Mouse (Mus musculus) heart, embryonic 16.5 days (tissue): Measurements from ENCODE around the gene Prl2a1. TPM values are rescaled to one million over a fixed set of nuclear protein-coding genes. Genes with fewer than 3 reads are reported as not detected.
"Not testable (repeated sequence)": the region's sequence is repeated elsewhere in the genome, so short reads cannot be mapped to it uniquely, and the experiment has no call there.

ENCODE experiments used
- ATAC-seq: fragments of 200-750 bp; cut with Nextera tagmentation; replicated peaks from 2 replicates; pipeline ENCODE4 v1.8.0; 2017; ENCODE audit warnings: moderate number of reproducible peaks; ENCODE audit not compliant: insufficient read depth, low FRiP score; ENCODE audit errors: extremely low read depth
- H3K27ac ChIP-seq: fragments of 300-500 bp; sonication (generic); 2 replicates; pipeline ENCODE4 v1.5.1; 2014; ENCODE audit warnings: mild to moderate bottlenecking, low read length, control low read depth, moderate library complexity
- H3K27me3 ChIP-seq: fragments of 300-500 bp; sonication (generic); 2 replicates; pipeline ENCODE4 v1.6.1; 2014; ENCODE audit warnings: low read length, mixed read lengths; ENCODE audit not compliant: control insufficient read depth, insufficient read depth
- H3K36me3 ChIP-seq: fragments of 300-500 bp; sonication (generic); 2 replicates; pipeline ENCODE4 v1.6.1; 2014; ENCODE audit not compliant: control insufficient read depth, insufficient read depth
- H3K4me1 ChIP-seq: fragments of 300-500 bp; sonication (generic); 2 replicates; pipeline ENCODE4 v1.6.1; 2014; ENCODE audit warnings: low read length, mixed read lengths; ENCODE audit not compliant: control insufficient read depth, insufficient read depth
- H3K4me2 ChIP-seq: fragments of 300-500 bp; sonication (generic); 2 replicates; pipeline ENCODE4 v1.6.1; 2014; ENCODE audit warnings: low read depth, mild to moderate bottlenecking, control low read depth, low read length
- H3K4me3 ChIP-seq: fragments of 300-500 bp; sonication (generic); 2 replicates; pipeline ENCODE4 v1.5.1; 2014; ENCODE audit warnings: mild to moderate bottlenecking, control low read depth, low read length
- H3K9ac ChIP-seq: fragments of 300-500 bp; sonication (generic); 2 replicates; pipeline ENCODE4 v1.6.1; 2014; ENCODE audit warnings: low read length, control low read depth
- H3K9me3 ChIP-seq: fragments of 300-500 bp; sonication (generic); replicated peaks from 2 replicates; pipeline ENCODE4 v1.6.1; 2016; ENCODE audit warnings: low read length; ENCODE audit not compliant: control insufficient read depth
- WGBS: fragments of 180-500 bp; shearing (Covaris S2); extraction: QIAGEN DNeasy Blood & Tissue Kit; methylation state at CpG from one replicate; pipeline ENCODE4 v1.1.7; 2014; 5-methylcytosine and 5-hydroxymethylcytosine counted together
- polyA plus RNA-seq: library from polyadenylated mRNA; unstranded; fragments of >200 nt; fragmentation: Nextera tagmentation; extraction: Ambion mirVana; gene quantifications from 2 replicates; pipeline ENCODE4 v1.2.1, GENCODE M21; 2015

Prl2a1 gene
- polyA plus RNA-seq = not detected in 2 replicates

GRCm38 (mm10) chr13:27801354-27801753 is at the start of gene Prl2a1:
Prl2a1 (plus strand) TSS chr13:27801654.
- no peak within 1 kb of the TSS for H3K4me3 ChIP-seq
- no peaks in the 10 kb centered on the region for H3K4me1 ChIP-seq
- H3K27ac ChIP-seq = no peak within 1 kb of the TSS
- no peaks in the 10 kb centered on the region for H3K9me3 ChIP-seq
- ATAC-seq = no peak
- H3K27me3 ChIP-seq = no peaks in the 10 kb centered on the region
- no peak within 1 kb of the TSS for H3K4me2 ChIP-seq
- 71% methylated on average over 1 of the region's 1 CpGs for WGBS
- no peak within 1 kb of the TSS for H3K9ac ChIP-seq
- no peaks in the 10 kb centered on the region for H3K36me3 ChIP-seq

- ATAC-seq, H3K4me3 ChIP-seq: not testable (repeated sequence)
- 82% methylated on average over 2 of the region's 3 CpGs for WGBS
Measured at GRCm38 (mm10) chr13:27780704-27781103, 20.8 kb upstream of the Prl2a1 start, which contains the start of gene Prl7c1. Prl7c1 (minus strand) TSS chr13:27780804.

GRCm38 (mm10) chr13:27799303-27799702 is 2.2 kb upstream of the Prl2a1 start:
- no peaks in the 10 kb centered on the region for H3K36me3 ChIP-seq
- H3K4me2 ChIP-seq = no peak overlapping the region
- H3K4me1 ChIP-seq = no peaks in the 10 kb centered on the region
- no peaks in the 10 kb centered on the region for H3K9me3 ChIP-seq
- no peak overlapping the region for H3K9ac ChIP-seq
- no peak overlapping the region for H3K4me3 ChIP-seq
- 66% methylated on average over 4 of the region's 4 CpGs for WGBS
- H3K27ac ChIP-seq = no peak overlapping the region
- H3K27me3 ChIP-seq = no peaks in the 10 kb centered on the region
- ATAC-seq = no peak

More at GRCm38 (mm10) chr13:27780704-27781103, 20.8 kb upstream of the Prl2a1 start, which contains the start of gene Prl7c1:
- not testable (repeated sequence) for H3K9me3 ChIP-seq, H3K4me2 ChIP-seq, H3K27me3 ChIP-seq, H3K4me1 ChIP-seq, H3K9ac ChIP-seq, H3K27ac ChIP-seq, H3K36me3 ChIP-seq

- no peaks in the 10 kb centered on the region for H3K36me3 ChIP-seq
- H3K4me1 ChIP-seq = no peaks in the 10 kb centered on the region
- WGBS = 69% methylated on average over 1 of the region's 1 CpGs
- H3K27me3 ChIP-seq = no peaks in the 10 kb centered on the region
- H3K9me3 ChIP-seq = no peaks in the 10 kb centered on the region
- no peak overlapping the region for H3K4me2 ChIP-seq
- H3K27ac ChIP-seq = no peak overlapping the region
- no peak overlapping the region for H3K9ac ChIP-seq
- ATAC-seq = no peak
- H3K4me3 ChIP-seq = no peak overlapping the region
Measured at GRCm38 (mm10) chr13:27802765-27803164, 1.3 kb downstream of the Prl2a1 start.

GRCm38 (mm10) chr13:27849042-27849441 is 47.6 kb downstream of the Prl2a1 start, which contains the start of gene Prl2c1:
Prl2c1 (plus strand) TSS chr13:27849342.
- Histone ChIP-seq H3K4me1 (no peaks in the 10 kb centered on the region), H3K9me3 (no peaks in the 10 kb centered on the region), H3K4me3 (no peak within 1 kb of the TSS), H3K4me2 (no peak within 1 kb of the TSS), H3K27ac (no peak within 1 kb of the TSS), H3K36me3 (no peaks in the 10 kb centered on the region), H3K27me3 (no peaks in the 10 kb centered on the region), H3K9ac (no peak within 1 kb of the TSS)
- ATAC-seq = no peak
- WGBS = 84% methylated on average over 3 of the region's 3 CpGs

Other genes with a start within 250 kb of the Prl2a1 start
- gene Prl8a9, start 237.0 kb upstream of the Prl2a1 start, polyA plus RNA-seq = not detected in 2 replicates
- not detected in 2 replicates for gene Prl8a1, start 219.5 kb upstream of the Prl2a1 start, polyA plus RNA-seq
- gene Prl7b1, start 191.1 kb upstream of the Prl2a1 start, polyA plus RNA-seq = not detected in 2 replicates
- not detected in 2 replicates for gene Prl7a1, start 159.2 kb upstream of the Prl2a1 start, polyA plus RNA-seq
- gene Prl7a2, start 133.6 kb upstream of the Prl2a1 start, polyA plus RNA-seq = not detected in 2 replicates
- gene Prl7d1, start 84.9 kb upstream of the Prl2a1 start, polyA plus RNA-seq = not detected in 2 replicates
- not detected in 2 replicates for gene Prl7c1, start 20.9 kb upstream of the Prl2a1 start, polyA plus RNA-seq
- not detected in 2 replicates for gene Prl2c1, start 47.7 kb downstream of the Prl2a1 start, polyA plus RNA-seq
- gene Prl4a1, start 214.6 kb downstream of the Prl2a1 start, polyA plus RNA-seq = not detected in 2 replicates